19 mouse cellular contexts compared by ENCODE assay signal in the genomic region with DNA sequence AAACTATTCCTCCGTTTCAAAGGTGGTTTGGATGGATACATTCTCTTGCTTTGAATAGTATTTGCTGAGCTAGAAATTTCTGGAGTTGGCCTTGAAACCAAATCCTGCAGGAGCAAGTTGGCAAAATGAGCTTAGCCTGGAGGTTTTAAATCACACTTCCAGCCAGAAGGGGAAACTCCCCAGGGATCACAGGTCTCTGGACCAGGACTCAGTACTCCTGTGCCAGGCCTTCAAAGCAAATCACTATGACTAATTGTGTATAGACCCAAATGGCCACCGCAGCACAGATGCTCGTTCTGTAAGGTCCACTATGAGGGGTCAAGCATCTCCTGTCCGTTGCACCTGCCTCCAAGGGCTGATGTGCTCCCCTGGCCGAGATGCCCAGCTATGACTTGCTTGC.
"Had no signal": no experiment of that assay in that cellular context is flagged by ENCODE, and none has a peak within 500 bp of the region (broad histone marks: within the 10 kb centered on the region; RNA-seq: fewer than 3 reads in every experiment).

No protein-coding gene starts in this region.

- DNase-seq: kidney, postnatal 14 days; kidney, postnatal 4 days; liver; lung, adult 18-20 months; lung, postnatal 10 days; lung, postnatal 36 days; retina, postnatal 1 day; right cerebral cortex, postnatal 25 days; spleen, adult 18-20 months; thymus, adult 18-20 months; thymus, postnatal 36 days had no signal

- H3K27me3 ChIP-seq: limb, embryonic 13.5 days; liver, embryonic 12.5 days; liver, embryonic 15.5 days; lung, embryonic 15.5 days; megakaryocyte, embryonic 14.5 days; midbrain, embryonic 13.5 days had no signal

- H3K27ac ChIP-seq: limb, embryonic 10.5 days; limb, embryonic 13.5 days; liver, embryonic 12.5 days; liver, embryonic 15.5 days; lung, embryonic 15.5 days; midbrain, embryonic 10.5 days; midbrain, embryonic 13.5 days had no signal

- H3K4me1 ChIP-seq: liver, embryonic 12.5 days; liver, embryonic 15.5 days; lung, embryonic 15.5 days had no signal

- H3K4me3 ChIP-seq: limb, embryonic 10.5 days; limb, embryonic 13.5 days; liver, embryonic 12.5 days; liver, embryonic 15.5 days; lung, embryonic 15.5 days; megakaryocyte, embryonic 14.5 days; midbrain, embryonic 10.5 days; midbrain, embryonic 13.5 days had no signal
